Mouse (Mus musculus): ENCODE measurements around the gene Hoxa5. TPM values are rescaled to one million over a fixed set of nuclear protein-coding genes. Genes with fewer than 3 reads are reported as not detected.

Hoxa5 gene
- total RNA-seq (2021): not detected

DNA sequence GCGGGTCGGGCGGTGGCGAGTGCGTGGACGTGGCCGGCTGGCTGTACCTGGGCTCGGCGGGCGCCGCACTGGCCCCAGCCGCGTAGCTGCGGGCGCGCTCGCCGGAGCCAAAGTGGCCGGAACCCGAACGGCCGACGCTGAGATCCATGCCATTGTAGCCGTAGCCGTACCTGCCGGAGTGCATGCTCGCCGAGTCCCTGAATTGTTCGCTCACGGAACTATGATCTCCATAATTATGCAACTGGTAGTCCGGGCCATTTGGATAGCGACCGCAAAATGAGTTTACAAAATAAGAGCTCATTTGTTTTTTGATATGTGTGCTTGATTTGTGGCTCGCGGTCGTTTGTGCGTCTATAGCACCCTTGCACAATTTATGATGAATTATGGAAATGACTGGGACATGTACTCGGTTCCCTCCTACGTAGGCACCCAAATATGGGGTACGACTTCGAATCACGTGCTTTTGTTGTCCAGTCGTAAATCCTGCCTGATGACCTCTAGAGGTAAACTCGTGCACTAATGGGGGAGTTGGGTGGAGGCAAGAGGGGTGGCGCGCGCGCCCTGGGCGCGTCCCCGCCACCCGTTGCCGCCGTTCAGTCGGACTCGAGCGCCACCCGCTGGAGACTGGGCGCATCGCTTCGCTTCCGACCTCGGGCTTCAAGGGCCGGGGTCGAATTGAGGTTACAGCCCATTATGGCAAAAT lies at the start of gene Hoxa5:
Gene Hoxa5 (minus strand): TSS at position 538 of the 703 bp plus-strand sequence.
- peak in 1 of 2 experiments; percentile 14 for DNase-seq (ENCODE audit: extremely low spot score in 1 of 2, low spot score in 1 of 2)

DNA sequence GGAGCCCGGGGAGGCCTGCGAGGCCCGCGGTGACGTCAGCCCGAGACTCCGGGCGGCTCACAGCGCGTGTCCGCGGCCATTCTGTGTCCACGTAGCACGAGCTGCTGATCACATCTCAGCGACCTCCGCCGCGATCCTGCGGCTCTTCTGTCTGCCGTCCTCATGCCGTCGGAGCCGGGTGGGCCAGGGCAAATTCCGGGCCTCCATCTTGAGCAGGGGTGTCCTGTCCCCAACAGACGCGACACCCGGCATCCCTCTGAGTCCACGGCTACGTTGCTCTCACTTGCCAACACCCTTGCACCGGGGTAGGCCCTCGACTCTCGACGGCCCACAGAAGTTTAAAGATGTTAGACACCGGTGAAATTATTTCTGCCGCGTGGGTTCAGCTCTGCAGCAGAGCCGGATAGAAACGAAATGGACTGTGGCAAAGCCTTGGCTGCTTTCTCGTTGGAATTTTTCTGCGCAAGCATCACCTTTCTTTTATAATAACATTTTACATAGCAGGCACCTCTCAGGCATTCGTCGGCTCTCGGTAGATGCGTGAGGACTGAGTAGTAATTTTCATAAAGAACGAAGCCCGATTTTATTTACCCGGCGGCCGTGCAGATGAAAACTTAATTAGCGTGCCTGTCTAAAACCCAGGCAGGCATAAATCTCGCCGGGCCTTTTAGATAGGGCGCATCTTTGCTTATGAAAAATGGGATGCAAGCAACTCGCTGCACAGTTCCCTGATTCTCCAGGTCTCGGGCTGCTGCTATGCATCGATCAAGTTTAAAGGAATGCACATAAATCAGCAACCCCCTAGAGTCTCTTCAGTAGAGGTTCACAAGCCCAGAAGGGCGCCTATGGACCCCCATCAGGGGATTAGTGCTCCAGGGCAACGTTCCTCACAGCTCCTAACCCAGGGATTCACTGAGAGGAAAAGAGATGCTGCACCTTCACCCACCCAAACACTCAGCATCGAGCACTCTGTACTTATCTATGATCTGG lies 49.4 kb upstream of the Hoxa5 start:
- no peak for DNase-seq (ENCODE audit: extremely low spot score in 1 of 2, low spot score in 1 of 2)

DNA sequence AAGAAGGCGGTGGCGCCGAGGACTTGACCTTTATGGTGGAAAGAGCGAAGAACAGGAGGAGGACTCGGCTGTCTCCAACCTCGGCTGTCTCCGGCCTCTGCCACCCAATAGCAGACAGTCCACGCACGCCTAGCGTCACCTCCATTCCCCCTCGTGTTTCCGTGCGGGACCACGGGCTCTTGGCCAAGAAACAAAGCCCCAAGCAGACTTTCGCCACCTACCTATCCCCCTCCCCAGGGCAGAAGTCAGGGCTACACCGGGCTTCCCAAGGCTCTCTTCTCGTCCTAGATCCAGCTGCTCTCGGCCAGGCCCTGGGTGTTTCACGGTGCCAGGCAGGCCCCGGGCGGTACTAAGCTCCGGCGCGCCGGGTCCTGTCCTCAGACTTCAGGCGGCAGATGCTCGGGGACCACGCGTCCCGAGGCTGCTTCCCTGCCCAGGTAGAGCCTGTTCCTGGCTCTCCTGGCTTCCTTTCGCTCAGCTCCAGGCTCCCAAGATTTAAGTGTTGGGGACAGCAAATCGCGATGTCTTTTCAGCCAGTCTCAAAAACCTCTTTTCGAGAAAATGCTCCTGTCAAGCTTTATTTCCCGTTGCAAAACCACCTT lies 48.5 kb upstream of the Hoxa5 start:
- no peak for DNase-seq (ENCODE audit: extremely low spot score in 1 of 2, low spot score in 1 of 2)

GRCm38 (mm10) chr6:52252016-52252774 lies 47.8 kb upstream of the Hoxa5 start:
- no peak for DNase-seq (ENCODE audit: extremely low spot score in 1 of 2, low spot score in 1 of 2)

DNA sequence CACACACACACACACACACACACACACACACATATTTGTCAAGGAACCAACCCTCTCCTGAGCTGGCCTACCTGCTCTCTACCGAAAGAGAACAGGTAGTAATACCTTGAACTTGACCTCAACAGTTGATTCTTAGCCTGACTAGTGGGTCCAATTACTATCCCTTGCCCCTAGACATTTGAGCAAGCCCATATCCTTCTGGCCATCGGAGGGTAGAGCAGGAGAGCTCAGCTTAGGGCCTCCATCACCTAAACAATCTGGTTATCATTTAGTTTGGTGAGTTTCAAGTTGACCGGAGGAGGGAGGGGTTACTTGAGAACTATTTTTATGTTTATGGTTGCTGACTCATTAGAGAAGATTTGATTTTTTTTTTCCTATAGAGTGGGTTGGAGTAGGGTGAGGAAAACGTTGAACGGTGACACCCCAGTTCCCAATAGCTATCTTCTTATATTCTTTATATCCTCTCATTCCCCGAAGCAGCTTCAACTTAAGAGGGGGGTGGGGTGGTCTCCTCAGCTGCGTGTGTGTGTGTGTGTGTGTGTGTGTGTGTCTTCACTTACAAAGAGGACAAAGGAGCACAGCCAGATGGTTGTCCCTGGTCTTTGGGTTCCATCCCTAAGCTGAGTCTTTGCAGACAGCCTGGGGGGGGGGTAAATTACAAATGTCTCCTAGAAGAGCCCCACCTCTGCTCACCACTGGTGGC lies 46.9 kb upstream of the Hoxa5 start:
- DNase-seq (ENCODE audit: extremely low spot score in 1 of 2, low spot score in 1 of 2): no peak

- DNase-seq (ENCODE audit: extremely low spot score in 1 of 2, low spot score in 1 of 2): no peak
Observed at GRCm38 (mm10) chr6:52249826-52250225, 45.4 kb upstream of the Hoxa5 start.

DNA sequence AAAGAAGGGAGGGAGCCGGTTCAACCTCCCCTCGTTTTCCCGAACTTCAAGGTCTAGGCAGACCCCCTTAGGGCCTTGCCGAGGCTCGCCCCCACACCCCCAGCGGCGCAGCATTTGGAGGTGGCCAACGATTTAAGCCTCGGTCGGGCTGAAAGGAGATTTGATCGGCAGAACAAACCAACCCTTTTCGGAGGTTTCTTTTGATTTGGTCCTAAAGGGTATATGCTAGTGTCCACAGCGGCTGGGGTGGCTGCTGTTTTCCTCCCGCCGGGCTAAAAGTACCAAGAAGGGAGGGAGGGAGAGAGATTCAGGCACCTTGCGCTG lies 45.0 kb upstream of the Hoxa5 start:
- DNase-seq (ENCODE audit: extremely low spot score in 1 of 2, low spot score in 1 of 2): no peak

DNA sequence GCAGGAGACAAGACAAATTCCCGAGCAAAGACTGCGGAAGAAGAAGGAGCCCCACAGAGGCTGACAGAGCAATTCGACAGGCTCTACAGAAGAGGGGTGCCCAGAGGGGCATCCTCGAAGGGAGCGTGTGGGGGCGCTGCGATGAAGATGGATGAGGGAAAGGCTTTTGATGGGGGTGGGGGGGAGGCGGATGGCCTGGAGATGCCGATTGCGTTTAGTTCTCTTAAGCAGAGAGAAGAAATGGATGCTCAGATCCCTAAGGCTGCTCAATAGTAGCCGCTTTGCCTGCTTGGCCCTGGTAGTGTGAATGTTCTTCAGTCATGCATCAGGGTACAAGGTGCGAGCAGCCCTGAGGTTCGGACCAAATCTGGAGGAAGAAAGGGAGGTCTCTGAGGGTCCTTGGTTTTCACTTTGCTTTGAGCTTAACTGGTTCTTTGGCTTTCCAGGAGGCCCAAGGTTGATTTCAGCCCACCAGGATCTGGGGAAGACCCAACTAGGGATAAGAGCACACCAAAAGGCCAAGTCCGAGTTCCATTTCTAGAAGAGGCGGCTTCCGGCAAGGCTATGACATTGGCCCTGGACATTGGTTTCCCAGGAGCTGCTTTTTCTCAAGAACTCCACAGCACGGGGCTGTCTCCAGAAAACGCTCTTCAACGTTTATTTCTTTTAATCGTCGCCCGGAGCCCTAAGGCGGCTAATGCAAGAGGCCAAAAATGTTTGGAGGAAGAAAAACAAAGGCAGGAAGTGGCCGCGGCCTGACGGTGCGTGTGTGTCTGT lies 44.4 kb upstream of the Hoxa5 start:
- DNase-seq (ENCODE audit: extremely low spot score in 1 of 2, low spot score in 1 of 2): no peak

DNA sequence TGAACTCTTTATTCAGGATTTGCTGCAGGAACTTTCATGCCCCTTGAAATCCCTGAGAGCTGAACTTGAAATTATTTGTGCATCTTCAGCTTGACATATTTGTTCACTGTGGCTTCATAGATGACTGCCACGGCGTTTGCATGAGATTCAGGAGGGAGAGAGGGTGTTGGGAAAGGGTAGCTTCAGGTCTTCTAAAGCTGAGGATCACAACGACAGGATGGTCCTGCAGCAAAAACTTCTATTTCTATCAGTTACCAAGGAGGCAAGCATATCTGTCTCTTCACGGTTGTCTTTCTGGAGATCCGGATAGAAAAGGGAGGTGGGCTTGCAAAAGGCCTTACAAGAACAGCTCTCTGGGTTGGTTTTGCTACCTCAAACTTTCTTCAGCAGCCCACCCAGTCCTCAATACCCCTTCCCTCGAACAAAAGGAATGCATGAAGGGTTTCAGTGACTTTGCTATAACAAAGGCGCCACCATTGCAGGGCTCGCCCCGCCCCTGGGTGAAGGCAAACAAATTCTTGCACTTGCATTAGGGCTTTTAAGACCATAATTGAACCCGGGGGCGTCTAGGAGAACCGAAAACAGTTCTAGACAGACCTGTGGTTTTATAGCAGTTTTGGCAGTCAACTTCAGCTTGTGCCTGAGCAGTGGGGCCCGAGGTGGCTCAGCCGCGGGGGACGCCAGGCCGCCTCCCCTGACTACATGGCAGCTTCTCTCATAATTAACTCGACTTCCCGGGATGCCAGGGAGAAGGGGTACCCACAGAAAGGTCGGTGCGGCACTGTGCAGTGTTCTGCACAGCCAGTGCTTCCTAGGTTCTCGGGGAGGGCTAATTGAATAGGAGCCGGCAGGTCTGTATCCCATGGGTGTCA lies 43.6 kb upstream of the Hoxa5 start:
- no peak for DNase-seq (ENCODE audit: extremely low spot score in 1 of 2, low spot score in 1 of 2)

GRCm38 (mm10) chr6:52246916-52247315 lies 42.5 kb upstream of the Hoxa5 start:
- DNase-seq (ENCODE audit: extremely low spot score in 1 of 2, low spot score in 1 of 2): no peak

DNA sequence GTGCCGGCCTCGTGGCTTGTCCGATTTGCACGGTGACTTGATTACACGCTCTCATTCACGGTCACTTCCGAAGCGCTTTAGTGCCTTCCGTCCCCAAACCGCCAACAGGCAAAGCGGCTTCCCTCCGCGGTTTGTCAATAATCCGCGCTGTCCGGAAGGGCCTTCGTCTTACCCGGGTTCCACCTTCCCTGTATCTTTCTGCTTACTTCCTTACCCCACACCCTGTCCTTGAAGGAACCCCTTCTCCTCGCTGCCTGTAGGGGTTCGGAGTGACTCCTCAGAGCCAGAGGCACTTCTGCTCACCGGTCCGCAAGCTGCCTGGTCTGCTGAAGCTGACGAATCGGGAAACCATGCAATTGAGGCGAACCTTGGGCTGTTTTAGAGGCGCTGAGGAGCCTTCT lies 42.0 kb upstream of the Hoxa5 start:
- DNase-seq (ENCODE audit: extremely low spot score in 1 of 2, low spot score in 1 of 2): no peak

DNA sequence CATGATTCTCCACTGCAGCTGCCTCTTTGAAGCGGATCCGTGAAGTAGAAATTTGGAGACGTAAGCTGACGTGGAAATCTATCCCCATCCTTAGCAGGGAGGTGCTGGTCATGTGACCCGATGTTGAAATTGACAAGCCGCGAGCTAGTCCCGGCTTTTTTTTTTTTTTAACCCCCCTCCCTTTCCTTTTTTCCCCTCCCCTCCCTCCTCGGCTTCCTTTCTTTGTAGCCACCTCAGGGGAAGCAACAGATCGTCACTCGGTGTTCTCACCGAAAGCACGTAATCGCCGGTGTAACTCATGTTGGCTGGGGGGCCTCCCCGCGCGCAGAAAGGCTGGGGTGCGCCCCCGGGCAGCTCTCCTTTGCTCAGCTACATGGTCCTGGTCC lies 41.4 kb upstream of the Hoxa5 start, which contains the start of gene Hoxa11:
Gene Hoxa11 (minus strand): TSS at position 54 of the 386 bp plus-strand sequence.
- no peak for DNase-seq (ENCODE audit: extremely low spot score in 1 of 2, low spot score in 1 of 2)

GRCm38 (mm10) chr6:52245040-52245756 lies 40.8 kb upstream of the Hoxa5 start:
- no peak for DNase-seq (ENCODE audit: extremely low spot score in 1 of 2, low spot score in 1 of 2)

DNA sequence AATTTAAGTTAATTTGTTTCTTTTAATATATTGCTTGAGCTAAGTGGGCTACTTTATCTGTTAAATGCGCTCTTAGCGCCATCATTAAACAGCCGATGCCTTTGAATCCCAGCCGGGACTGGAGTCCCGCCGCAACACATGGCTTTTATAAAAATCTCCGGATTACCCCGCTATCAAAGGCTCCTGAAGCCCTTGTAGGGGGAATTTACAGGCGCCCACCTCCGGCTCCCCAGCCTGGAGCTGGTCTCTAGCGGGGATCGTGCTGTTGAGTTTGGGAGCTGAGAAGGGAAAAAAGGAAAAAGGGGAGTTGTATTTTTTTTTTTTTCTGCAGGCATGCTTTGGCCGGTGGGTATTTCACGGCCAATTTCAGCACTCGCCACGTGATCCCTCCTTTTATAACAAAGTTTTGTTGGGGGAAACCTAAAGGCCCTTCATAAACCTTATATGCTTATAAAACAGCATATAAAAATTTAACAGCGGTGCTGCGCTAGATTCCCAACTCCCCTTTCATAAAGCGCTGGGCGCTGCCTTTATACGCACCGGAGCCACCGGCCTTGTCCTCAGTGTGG lies 40.2 kb upstream of the Hoxa5 start:
- no peak for DNase-seq (ENCODE audit: extremely low spot score in 1 of 2, low spot score in 1 of 2)

GRCm38 (mm10) chr6:52243681-52244121 lies 39.3 kb upstream of the Hoxa5 start:
- no peak for DNase-seq (ENCODE audit: extremely low spot score in 1 of 2, low spot score in 1 of 2)

- DNase-seq (ENCODE audit: extremely low spot score in 1 of 2, low spot score in 1 of 2): no peak
Observed at GRCm38 (mm10) chr6:52242801-52243332, 38.5 kb upstream of the Hoxa5 start.
